Mouse (Mus musculus) natural killer cell, adult 2 months (primary cell): ENCODE data around the gene Afdn.
A peak's percentile ranks its signal among the peaks of the same experiment; 100 is the strongest.

Source experiments
- DNase-seq, 2 experiments: peaks; one replicate each; pipeline ENCODE4 v3.0.0; 2022; ENCODE audit warnings: low spot score in 2 of 2

Afdn gene

GRCm38 (mm10) chr17:13759853-13760627 is at the start of gene Afdn:
TSS of gene Afdn (plus strand) at chr17:13760539.
- peak; percentile 26 to 29 for DNase-seq

GRCm38 (mm10) chr17:13711173-13711572 is 49.2 kb upstream of the Afdn start:
- DNase-seq: no peak

- DNase-seq: no peak
These were observed 48.2 kb upstream of the Afdn start for GRCm38 (mm10) chr17:13712116-13712515.

- no peak for DNase-seq
These were observed 47.8 kb upstream of the Afdn start for GRCm38 (mm10) chr17:13712518-13712917.

GRCm38 (mm10) chr17:13714128-13714527 is 46.2 kb upstream of the Afdn start:
- DNase-seq: no peak

GRCm38 (mm10) chr17:13714654-13715053 is 45.7 kb upstream of the Afdn start:
- no peak for DNase-seq

- DNase-seq: peak; percentile 1 to 20
These were observed 44.8 kb upstream of the Afdn start for GRCm38 (mm10) chr17:13715511-13715910.

- DNase-seq: no peak
These were observed 44.0 kb upstream of the Afdn start for GRCm38 (mm10) chr17:13716336-13716735.

- no peak for DNase-seq
These were observed 42.9 kb upstream of the Afdn start for GRCm38 (mm10) chr17:13717428-13717827.

GRCm38 (mm10) chr17:13720187-13720586 is 40.2 kb upstream of the Afdn start:
- no peak for DNase-seq

GRCm38 (mm10) chr17:13721372-13721771 is 39.0 kb upstream of the Afdn start:
- DNase-seq: no peak

GRCm38 (mm10) chr17:13722434-13722833 is 37.9 kb upstream of the Afdn start:
- no peak for DNase-seq

- DNase-seq: no peak
These were observed 35.3 kb upstream of the Afdn start for GRCm38 (mm10) chr17:13725004-13725550.

GRCm38 (mm10) chr17:13726832-13727355 is 33.4 kb upstream of the Afdn start:
- no peak for DNase-seq

GRCm38 (mm10) chr17:13730980-13731726 is 29.2 kb upstream of the Afdn start:
- no peak for DNase-seq

- DNase-seq: no peak
These were observed 28.6 kb upstream of the Afdn start for GRCm38 (mm10) chr17:13731727-13732112.

- DNase-seq: no peak
These were observed 27.7 kb upstream of the Afdn start for GRCm38 (mm10) chr17:13732685-13733084.

GRCm38 (mm10) chr17:13733971-13734370 is 26.4 kb upstream of the Afdn start:
- DNase-seq: no peak

GRCm38 (mm10) chr17:13735057-13735456 is 25.3 kb upstream of the Afdn start:
- DNase-seq: no peak

GRCm38 (mm10) chr17:13735803-13736282 is 24.5 kb upstream of the Afdn start:
- DNase-seq: no peak

- DNase-seq: no peak
These were observed 23.0 kb upstream of the Afdn start for GRCm38 (mm10) chr17:13737336-13737735.

- DNase-seq: no peak
These were observed 22.1 kb upstream of the Afdn start for GRCm38 (mm10) chr17:13738121-13738776.
